Mouse (Mus musculus) heart, postnatal 0 days (tissue): ENCODE data around the gene Fstl1. TPM values are rescaled to one million over a fixed set of nuclear protein-coding genes. Genes with fewer than 3 reads are reported as not detected.

ENCODE experiments used
- ATAC-seq: fragments of 200-750 bp; cut with Nextera tagmentation; 2 replicates; pipeline ENCODE4 v1.8.0; 2017; ENCODE audit warnings: low read depth, moderate number of reproducible peaks, moderate library complexity; ENCODE audit not compliant: insufficient read depth
- DNase-seq: peaks from one replicate; pipeline ENCODE4 v3.0.0-alpha.2; 2016; ENCODE audit warnings: low spot score
- H3K27ac ChIP-seq: fragments of 300-500 bp; sonication (generic); 2 replicates; pipeline ENCODE4 v1.5.1; 2014; ENCODE audit warnings: low read depth, mild to moderate bottlenecking
- H3K27me3 ChIP-seq: fragments of 300-500 bp; sonication (generic); 2 replicates; pipeline ENCODE4 v1.6.1; 2014; ENCODE audit warnings: low read length, mixed read lengths; ENCODE audit not compliant: control insufficient read depth, insufficient read depth
- H3K36me3 ChIP-seq: fragments of 300-500 bp; sonication (generic); replicated peaks from 2 replicates; pipeline ENCODE4 v1.6.1; 2014; ENCODE audit warnings: low read length, mixed read lengths; ENCODE audit not compliant: control insufficient read depth, insufficient read depth
- H3K4me1 ChIP-seq: fragments of 300-500 bp; sonication (generic); 2 replicates; pipeline ENCODE4 v1.6.1; 2014; ENCODE audit warnings: antibody characterized with exemption; ENCODE audit not compliant: control insufficient read depth, insufficient read depth
- H3K4me2 ChIP-seq: fragments of 300-500 bp; sonication (generic); 2 replicates; pipeline ENCODE4 v1.6.1; 2014; ENCODE audit warnings: low read depth, mild to moderate bottlenecking, low read length, moderate library complexity
- H3K4me3 ChIP-seq: fragments of 300-500 bp; sonication (generic); 2 replicates; pipeline ENCODE4 v1.5.1; 2014; ENCODE audit warnings: low read depth, low read length
- H3K9ac ChIP-seq: fragments of 300-500 bp; sonication (generic); replicated peaks from 2 replicates; pipeline ENCODE4 v1.6.1; 2014; ENCODE audit warnings: low read depth, low read length, mixed read lengths
- H3K9me3 ChIP-seq: fragments of 300-500 bp; sonication (generic); replicated peaks from 2 replicates; pipeline ENCODE4 v1.6.1; 2016; ENCODE audit warnings: low read length; ENCODE audit not compliant: control insufficient read depth
- CTCF ChIP-seq: IDR thresholded peaks from 2 replicates; pipeline ENCODE4 v1.5.1; 2016; ENCODE audit warnings: antibody characterized with exemption, control low read depth, low read depth
- EP300 ChIP-seq: IDR thresholded peaks from 2 replicates; pipeline ENCODE4 v1.6.1; 2016; ENCODE audit warnings: antibody characterized with exemption, low read depth
- WGBS: fragments of 180-500 bp; shearing (Covaris S2); extraction: QIAGEN DNeasy Blood & Tissue Kit; methylation state at CpG from one replicate; pipeline ENCODE4 v1.1.7; 2014; 5-methylcytosine and 5-hydroxymethylcytosine counted together
- polyA plus RNA-seq: library from polyadenylated mRNA; unstranded; fragments of >200 nt; fragmentation: Nextera tagmentation; extraction: Ambion mirVana; gene quantifications from 2 replicates; pipeline ENCODE4 v1.2.1, GENCODE M21; 2015
- total RNA-seq: library from RNA; depleted of rRNA; stranded (reverse); fragments of >200 nt; gene quantifications from 2 replicates; pipeline ENCODE4 v1.2.3, GENCODE M21; 2014; ENCODE audit warnings: low replicate concordance

The Fstl1 gene
- total and polyA plus RNA-seq, 2 experiments from 2014 or later: 272 to 316 TPM

GRCm38 (mm10) chr16:37805746-37806495 lies 29.2 kb downstream of the Fstl1 start:
- no peak; the same call in 1 of the 2 replicates for ATAC-seq
- Histone ChIP-seq H3K27ac (peak overlapping the region; percentile 65), H3K9ac (no peak overlapping the region), H3K9me3 (no peaks in the 10 kb centered on the region), H3K4me3 (no peak overlapping the region), H3K4me1 (peaks cover 28% of the 10 kb centered on the region), H3K36me3 (peaks cover 30% of the 10 kb centered on the region), H3K4me2 (no peak overlapping the region), H3K27me3 (no peaks in the 10 kb centered on the region)
- no peak for DNase-seq
- no peak for TF ChIP-seq CTCF
- no peak for TF ChIP-seq EP300
- 53% methylated on average over 3 of the region's 3 CpGs for WGBS

- Histone ChIP-seq H3K4me3 (no peak overlapping the region), H3K9ac (no peak overlapping the region), H3K36me3 (peaks cover 30% of the 10 kb centered on the region), H3K27ac (no peak overlapping the region), H3K27me3 (no peaks in the 10 kb centered on the region), H3K9me3 (no peaks in the 10 kb centered on the region), H3K4me2 (no peak overlapping the region), H3K4me1 (peaks cover 34% of the 10 kb centered on the region)
- ATAC-seq: no peak
- TF ChIP-seq CTCF: peak; percentile 13; the same call in 1 of the 2 replicates
- no peak for TF ChIP-seq EP300
- 81% methylated on average over 7 of the region's 8 CpGs for WGBS
- no peak for DNase-seq
Observed at GRCm38 (mm10) chr16:37807269-37807668, 30.6 kb downstream of the Fstl1 start.

- Histone ChIP-seq H3K36me3 (peaks cover 17% of the 10 kb centered on the region), H3K9ac (0 out of 2 replicates have a peak overlapping the region, but pooled peaks have one; percentile 20), H3K27me3 (no peaks in the 10 kb centered on the region), H3K4me3 (no peak overlapping the region), H3K27ac (peak overlapping the region; percentile 77), H3K9me3 (no peaks in the 10 kb centered on the region), H3K4me2 (peak overlapping the region; percentile 26; the same call in 1 of the 2 replicates), H3K4me1 (peaks cover 50% of the 10 kb centered on the region)
- 15% methylated on average over 10 of the region's 10 CpGs for WGBS
- ATAC-seq: peak; percentile 55
- TF ChIP-seq CTCF: no peak
- TF ChIP-seq EP300: 0 out of 2 replicates have a peak, but pooled peaks have one; percentile 35
- peak; percentile 67 for DNase-seq
Observed at GRCm38 (mm10) chr16:37808866-37809622, 32.4 kb downstream of the Fstl1 start.

- H3K4me1 ChIP-seq: peaks cover 52% of the 10 kb centered on the region
- DNase-seq (no peak), ATAC-seq (no peak)
- 0 out of 2 replicates have a peak overlapping the region, but pooled peaks have one; percentile 20 for H3K9ac ChIP-seq
- peaks cover 11% of the 10 kb centered on the region for H3K36me3 ChIP-seq
- TF ChIP-seq EP300: no peak
- TF ChIP-seq CTCF: no peak
- H3K9me3 ChIP-seq: no peaks in the 10 kb centered on the region
- H3K4me2 ChIP-seq: peak overlapping the region; percentile 26; the same call in 1 of the 2 replicates
- peak overlapping the region; percentile 77 for H3K27ac ChIP-seq
- H3K4me3 ChIP-seq: no peak overlapping the region
- 38% methylated on average over 6 of the region's 6 CpGs for WGBS
- no peaks in the 10 kb centered on the region for H3K27me3 ChIP-seq
Observed at GRCm38 (mm10) chr16:37809623-37809992, 32.9 kb downstream of the Fstl1 start.

GRCm38 (mm10) chr16:37811874-37812273 lies 35.2 kb downstream of the Fstl1 start:
- Histone ChIP-seq H3K4me1 (peaks cover 48% of the 10 kb centered on the region), H3K27ac (peak overlapping the region; percentile 81), H3K4me3 (no peak overlapping the region), H3K9ac (no peak overlapping the region), H3K4me2 (peak overlapping the region; percentile 14; the same call in 1 of the 2 replicates), H3K27me3 (no peaks in the 10 kb centered on the region), H3K36me3 (peaks cover 23% of the 10 kb centered on the region), H3K9me3 (no peaks in the 10 kb centered on the region)
- DNase-seq (no peak), ATAC-seq (no peak)
- TF ChIP-seq EP300 (no peak), CTCF (no peak)
- WGBS: 74% methylated on average over 8 of the region's 8 CpGs
